Mouse (Mus musculus): ENCODE measurements around the gene Sox30.

Gene Sox30

GRCm38 (mm10) chr11:45973635-45974034 lies 6.5 kb upstream of the Sox30 start:
- ChIA-PET POLR2A (interaction anchor here in 1 of 4 experiments (1.5 kb wide), 1 partner anchor 65 kb away, joined by 3 read pairs; no protein-coding TSS in a partner anchor), CTCF (interaction anchor here in 1 of 4 experiments (0.6 kb wide), 2 partner anchors 77 to 272 kb away, joined by 3 read pairs; no protein-coding TSS in a partner anchor)

- POLR2A ChIA-PET: interaction anchor here in 1 of 4 experiments (1.4 to 1.5 kb wide), 2 partner anchors 9 to 64 kb away, joined by 3 read pairs; no protein-coding TSS in a partner anchor
- CTCF ChIA-PET: no interaction called here
Measured at GRCm38 (mm10) chr11:45974466-45974865, 5.6 kb upstream of the Sox30 start.

- ChIA-PET POLR2A (interaction anchor here in 1 of 4 experiments (1.4 kb wide), 1 partner anchor 11 kb away, joined by 3 read pairs; no protein-coding TSS in a partner anchor), CTCF (no interaction called here)
Measured at GRCm38 (mm10) chr11:45976061-45976460, 4.0 kb upstream of the Sox30 start.

- ChIA-PET CTCF (interaction anchor here in 1 of 4 experiments (1.1 kb wide), 1 partner anchor 295 kb away, joined by 3 read pairs; no protein-coding TSS in a partner anchor), POLR2A (interaction anchor here in 1 of 4 experiments (1.1 to 1.3 kb wide), 4 partner anchors 11 to 88 kb away, joined by 3 read pairs; no protein-coding TSS in a partner anchor)
Measured at GRCm38 (mm10) chr11:45980893-45981253, 763 bp downstream of the Sox30 start.

GRCm38 (mm10) chr11:45991604-45992003 lies 11.5 kb downstream of the Sox30 start:
- POLR2A ChIA-PET: interaction anchor here in 3 of 4 experiments (0.7 to 1.1 kb wide), 4 partner anchors 11 to 65 kb away, joined by 3 read pairs; partner anchors contain the start of gene Sox30 (in 1 of the 3)
- CTCF ChIA-PET: no interaction called here

GRCm38 (mm10) chr11:45992087-45992486 lies 12.0 kb downstream of the Sox30 start:
- POLR2A ChIA-PET: interaction anchor here in 3 of 4 experiments (0.7 to 1.1 kb wide), 4 partner anchors 11 to 65 kb away, joined by 3 read pairs; partner anchors contain the start of gene Sox30 (in 1 of the 3)

GRCm38 (mm10) chr11:46016061-46016460 lies 36.0 kb downstream of the Sox30 start:
- CTCF ChIA-PET: interaction anchor here in 2 of 4 experiments (0.8 to 0.9 kb wide), 2 partner anchors 10 to 259 kb away, joined by 3 read pairs; no protein-coding TSS in a partner anchor
- POLR2A ChIA-PET: interaction anchor here in 1 of 4 experiments (1.0 kb wide), 1 partner anchor 140 kb away, joined by 3 read pairs; no protein-coding TSS in a partner anchor

More at GRCm38 (mm10) chr11:45992087-45992486, 12.0 kb downstream of the Sox30 start:
- CTCF ChIA-PET: no interaction called here

- ChIA-PET POLR2A (no interaction called here), CTCF (interaction anchor here in 3 of 4 experiments (0.5 to 1.3 kb wide), 3 partner anchors 11 to 195 kb away, joined by 3 read pairs; no protein-coding TSS in a partner anchor)
Measured at GRCm38 (mm10) chr11:46020246-46020645, 40.1 kb downstream of the Sox30 start.

GRCm38 (mm10) chr11:46021850-46022249 lies 41.7 kb downstream of the Sox30 start:
- POLR2A ChIA-PET: interaction anchor here in 1 of 4 experiments (0.8 to 1.0 kb wide), 2 partner anchors 17 to 36 kb away, joined by 3 read pairs; no protein-coding TSS in a partner anchor
- CTCF ChIA-PET: interaction anchor here in 3 of 4 experiments (0.6 to 1.3 kb wide), 6 partner anchors 149 to 846 kb away, joined by 3 to 7 read pairs (median 3); no protein-coding TSS in a partner anchor

GRCm38 (mm10) chr11:46022983-46023382 lies 42.9 kb downstream of the Sox30 start:
- ChIA-PET CTCF (no interaction called here), POLR2A (interaction anchor here in 2 of 4 experiments (0.5 to 0.6 kb wide), 2 partner anchors 26 to 326 kb away, joined by 3 to 9 read pairs; no protein-coding TSS in a partner anchor)

- ChIA-PET CTCF (interaction anchor here in 2 of 4 experiments (0.6 to 1.5 kb wide), 4 partner anchors 9 to 190 kb away, joined by 3 to 4 read pairs (median 4); partner anchors contain the start of gene Lsm11 (in 1 of the 2)), POLR2A (no interaction called here)
Measured at GRCm38 (mm10) chr11:46025962-46026392, 45.9 kb downstream of the Sox30 start.

GRCm38 (mm10) chr11:46027952-46028814 lies 48.1 kb downstream of the Sox30 start:
- POLR2A ChIA-PET: interaction anchor here in 1 of 4 experiments (0.7 kb wide), 1 partner anchor 171 kb away, joined by 3 read pairs; no protein-coding TSS in a partner anchor
- CTCF ChIA-PET: no interaction called here

- CTCF ChIA-PET: interaction anchor here in 1 of 4 experiments (0.6 kb wide), 1 partner anchor 170 kb away, joined by 3 read pairs; no protein-coding TSS in a partner anchor
- POLR2A ChIA-PET: no interaction called here
Measured at GRCm38 (mm10) chr11:46029485-46029884, 49.4 kb downstream of the Sox30 start.

GRCm38 (mm10) chr11:46030026-46030425 lies 49.9 kb downstream of the Sox30 start:
- POLR2A ChIA-PET: interaction anchor here in 2 of 4 experiments (0.6 to 1.2 kb wide), 2 partner anchors 12 to 46 kb away, joined by 3 to 5 read pairs; no protein-coding TSS in a partner anchor
- CTCF ChIA-PET: interaction anchor here in 3 of 4 experiments (0.5 to 1.0 kb wide), 5 partner anchors 14 to 205 kb away, joined by 3 to 4 read pairs (median 3); partner anchors contain the start of gene Fndc9 (in 1 of the 3)

GRCm38 (mm10) chr11:46031470-46031869 lies 51.4 kb downstream of the Sox30 start:
- ChIA-PET CTCF (interaction anchor here in 2 of 4 experiments (0.6 to 1.6 kb wide), 4 partner anchors 11 to 445 kb away, joined by 3 to 13 read pairs (median 4); no protein-coding TSS in a partner anchor), POLR2A (interaction anchor here in 1 of 4 experiments (0.6 to 1.2 kb wide), 3 partner anchors 15 to 88 kb away, joined by 3 to 4 read pairs (median 4); partner anchors contain the start of gene Adam19)

- ChIA-PET CTCF (interaction anchor here in 2 of 4 experiments (0.5 to 0.7 kb wide), 2 partner anchors 23 to 183 kb away, joined by 3 read pairs; no protein-coding TSS in a partner anchor), POLR2A (interaction anchor here in 1 of 4 experiments (0.7 kb wide), 1 partner anchor 87 kb away, joined by 3 read pairs; no protein-coding TSS in a partner anchor)
Measured at GRCm38 (mm10) chr11:46032956-46033355, 52.8 kb downstream of the Sox30 start.

GRCm38 (mm10) chr11:46036374-46036773 lies 56.3 kb downstream of the Sox30 start:
- ChIA-PET CTCF (no interaction called here), POLR2A (interaction anchor here in 1 of 4 experiments (0.5 kb wide), 1 partner anchor 108 kb away, joined by 3 read pairs; no protein-coding TSS in a partner anchor)

- ChIA-PET CTCF (no interaction called here), POLR2A (interaction anchor here in 2 of 4 experiments (0.5 to 1.6 kb wide), 5 partner anchors 17 to 94 kb away, joined by 3 to 4 read pairs (median 3); partner anchors contain the start of gene Lsm11 (in 1 of the 2))
Measured at GRCm38 (mm10) chr11:46038901-46039300, 58.8 kb downstream of the Sox30 start.

All from embryonic stem cell, embryonic (primary cell).